Mouse (Mus musculus): Measurements from ENCODE around the gene Mamdc2. TPM values are rescaled to one million over a fixed set of nuclear protein-coding genes. Genes with fewer than 3 reads are reported as not detected.

Gene Mamdc2
- polyA plus RNA-seq, 1 experiment, result 75.8 TPM

GRCm38 (mm10) chr19:23273355-23274053 lies 174.7 kb downstream of the Mamdc2 start, which contains the start of gene Smc5:
Gene Smc5, minus strand, starts transcription at chr19:23273897.
- peak; percentile 92 for DNase-seq
- H3K4me1 ChIP-seq (ENCODE audit: control insufficient read depth, insufficient read depth, low read length), result peaks cover 3% of the 10 kb centered on the region; the same call in 1 of the 2 replicates
- TF ChIP-seq CTCF (IDR thresholded peaks at IDR 0.05; ENCODE audit: insufficient read depth, low read length) (no peak), POLR2A (IDR thresholded peaks at IDR 0.05; ENCODE audit: borderline replicate concordance, extremely low read depth, low read depth, low read length) (peak; percentile 47; the same call in 1 of the 2 replicates)
- peak within 1 kb of the TSS; percentile 90 for H3K4me3 ChIP-seq (replicated peaks; ENCODE audit: extremely low read depth, low read depth, low read length)
- WGBS, result under 1% methylated on average over 69 of the region's 69 CpGs

- Histone ChIP-seq H3K4me3 (replicated peaks; ENCODE audit: extremely low read depth, low read depth, low read length) (no peak overlapping the region), H3K4me1 (ENCODE audit: control insufficient read depth, insufficient read depth, low read length) (no peaks in the 10 kb centered on the region)
- TF ChIP-seq POLR2A (IDR thresholded peaks at IDR 0.05; ENCODE audit: borderline replicate concordance, extremely low read depth, low read depth, low read length), result no peak
- TF ChIP-seq CTCF (IDR thresholded peaks at IDR 0.05; ENCODE audit: insufficient read depth, low read length), result no peak
- no peak for DNase-seq
- 92% methylated on average over 9 of the region's 9 CpGs for WGBS
These were observed 191.5 kb downstream of the Mamdc2 start for GRCm38 (mm10) chr19:23256771-23257170.

Other genes with a start within 250 kb of the Mamdc2 start
- gene Smc5, start 174.5 kb downstream of the Mamdc2 start, polyA plus RNA-seq (2012; rRNA removed), result 3.8 and 9.5 TPM in 2 replicates
- 1.1 and 2.1 TPM in 2 replicates for gene 1700028P14Rik, start 204.4 kb upstream of the Mamdc2 start, polyA plus RNA-seq (2012; rRNA removed)
- gene Ptar1, start 239.0 kb upstream of the Mamdc2 start, polyA plus RNA-seq (2012; rRNA removed), result 2.9 and 6.7 TPM in 2 replicates

Data from lung, adult 2 months (tissue).